Mouse (Mus musculus) liver, embryonic 14 days (tissue): Measurements from ENCODE around the gene Paxx. TPM values are rescaled to one million over a fixed set of nuclear protein-coding genes. Genes with fewer than 3 reads are reported as not detected.

Source experiments
- polyA plus RNA-seq: library from polyadenylated mRNA; depleted of rRNA; stranded (reverse); fragments of >200 nt; gene quantifications from 2 replicates; pipeline ENCODE4 v1.2.3, GENCODE M21; 2012; rRNA removed

The Paxx gene
- 7.5 and 7.9 TPM in 2 replicates for polyA plus RNA-seq

GRCm38 (mm10) chr2:25460551-25461309 lies at the start of gene Paxx:
Paxx (minus strand) TSS chr2:25461094.

GRCm38 (mm10) chr2:25501593-25502486 lies 40.9 kb upstream of the Paxx start, which contains the start of gene C8g:
C8g (minus strand) TSS chr2:25501719.

GRCm38 (mm10) chr2:25500576-25501405 lies 39.9 kb upstream of the Paxx start, which contains the start of gene Fbxw5:
Fbxw5 (plus strand) TSS chr2:25500750.

GRCm38 (mm10) chr2:25493476-25493961 lies 32.6 kb upstream of the Paxx start, which contains the start of gene Lcn12:
Lcn12 (minus strand) TSS chr2:25493911.

GRCm38 (mm10) chr2:25469969-25470368 lies 9.1 kb upstream of the Paxx start, which contains the start of gene Ptgds:
Ptgds (minus strand) TSS chr2:25470046.

GRCm38 (mm10) chr2:25456205-25456953 lies 4.5 kb downstream of the Paxx start, which contains the start of gene Clic3:
Clic3 (plus strand) TSS chr2:25456838.

GRCm38 (mm10) chr2:25428442-25429236 lies 32.3 kb downstream of the Paxx start, which contains the start of gene Abca2:
Abca2 (plus strand) TSS chr2:25428703.

GRCm38 (mm10) chr2:25422587-25423410 lies 38.1 kb downstream of the Paxx start, which contains the start of gene Fut7:
Fut7 (plus strand) TSS chr2:25423267.

Other genes starting within 250 kb of the Paxx start
- gene Nelfb, start 249.6 kb downstream of the Paxx start, polyA plus RNA-seq = 16.1 and 18.8 TPM in 2 replicates
- not detected in 2 replicates for gene Stpg3, start 246.5 kb downstream of the Paxx start, polyA plus RNA-seq
- gene Fam166a, start 242.3 kb downstream of the Paxx start, polyA plus RNA-seq = 0.03 and 1.2 TPM in 2 replicates
- 658 and 704 TPM in 2 replicates for gene Tubb4b, start 236.4 kb downstream of the Paxx start, polyA plus RNA-seq
- gene Slc34a3, start 226.7 kb downstream of the Paxx start, polyA plus RNA-seq = not detected in 2 replicates
- 0.02 TPM in 1 of 2 replicates, not detected in the other for gene Rnf224, start 224.3 kb downstream of the Paxx start, polyA plus RNA-seq
- 0.60 and 0.69 TPM in 2 replicates for gene Rnf208, start 218.8 kb downstream of the Paxx start, polyA plus RNA-seq
- not detected in 2 replicates for gene Cysrt1, start 218.6 kb downstream of the Paxx start, polyA plus RNA-seq
- gene AL732309.1, start 214.2 kb downstream of the Paxx start, polyA plus RNA-seq = 4.7 and 5.3 TPM in 2 replicates
- 6.5 and 7.9 TPM in 2 replicates for gene Tmem203, start 205.7 kb downstream of the Paxx start, polyA plus RNA-seq
- 2.0 and 3.1 TPM in 2 replicates for gene Tprn, start 198.5 kb downstream of the Paxx start, polyA plus RNA-seq
- 70.9 and 83.9 TPM in 2 replicates for gene Ssna1, start 188.7 kb downstream of the Paxx start, polyA plus RNA-seq
- 21.4 and 24.9 TPM in 2 replicates for gene Anapc2, start 188.6 kb downstream of the Paxx start, polyA plus RNA-seq
- gene Tmem210, start 172.9 kb downstream of the Paxx start, polyA plus RNA-seq = not detected in 2 replicates
- 0.02 TPM in 1 of 2 replicates, not detected in the other for gene Lrrc26, start 171.2 kb downstream of the Paxx start, polyA plus RNA-seq
- gene Grin1, start 141.9 kb downstream of the Paxx start, polyA plus RNA-seq = 0.02 and 0.03 TPM in 2 replicates
- gene Man1b1, start 128.8 kb downstream of the Paxx start, polyA plus RNA-seq = 5.0 and 8.0 TPM in 2 replicates
- gene Dpp7, start 104.7 kb downstream of the Paxx start, polyA plus RNA-seq = 9.5 and 11.0 TPM in 2 replicates
- gene Uap1l1, start 95.4 kb downstream of the Paxx start, polyA plus RNA-seq = 3.3 and 4.3 TPM in 2 replicates
- gene Sapcd2, start 88.8 kb downstream of the Paxx start, polyA plus RNA-seq = 18.3 and 19.0 TPM in 2 replicates
- 0.18 and 0.22 TPM in 2 replicates for gene Entpd2, start 65.2 kb downstream of the Paxx start, polyA plus RNA-seq
- 3.2 and 3.7 TPM in 2 replicates for gene Npdc1, start 61.7 kb downstream of the Paxx start, polyA plus RNA-seq
- gene Fut7, start 37.8 kb downstream of the Paxx start, polyA plus RNA-seq = 0.37 and 0.68 TPM in 2 replicates
- gene Abca2, start 32.4 kb downstream of the Paxx start, polyA plus RNA-seq = 1.9 and 2.4 TPM in 2 replicates
- gene Clic3, start 4.3 kb downstream of the Paxx start, polyA plus RNA-seq = 0.14 and 0.23 TPM in 2 replicates
- gene Ptgds, start 9.0 kb upstream of the Paxx start, polyA plus RNA-seq = 0.21 TPM in 2 replicates
- gene Lcn12, start 32.8 kb upstream of the Paxx start, polyA plus RNA-seq = not detected in 2 replicates
- 4.5 and 8.5 TPM in 2 replicates for gene Fbxw5, start 39.7 kb upstream of the Paxx start, polyA plus RNA-seq
- 19.1 and 24.6 TPM in 2 replicates for gene C8g, start 40.6 kb upstream of the Paxx start, polyA plus RNA-seq
- 5.3 and 6.8 TPM in 2 replicates for gene Traf2, start 85.8 kb upstream of the Paxx start, polyA plus RNA-seq
- gene Edf1, start 96.8 kb upstream of the Paxx start, polyA plus RNA-seq = 107 and 113 TPM in 2 replicates
- gene Mamdc4, start 113.8 kb upstream of the Paxx start, polyA plus RNA-seq = 6.2 and 6.3 TPM in 2 replicates
- gene Phpt1, start 114.1 kb upstream of the Paxx start, polyA plus RNA-seq = 32.3 and 33.8 TPM in 2 replicates
- 0.02 and 0.06 TPM in 2 replicates for gene Ajm1, start 120.7 kb upstream of the Paxx start, polyA plus RNA-seq
- gene Rabl6, start 147.4 kb upstream of the Paxx start, polyA plus RNA-seq = 20.4 and 22.4 TPM in 2 replicates
- gene Ccdc183, start 156.6 kb upstream of the Paxx start, polyA plus RNA-seq = not detected in 2 replicates
- gene Tmem141, start 160.9 kb upstream of the Paxx start, polyA plus RNA-seq = 9.5 and 10.0 TPM in 2 replicates
- gene Fcna, start 166.9 kb upstream of the Paxx start, polyA plus RNA-seq = 21.6 and 24.9 TPM in 2 replicates
- gene Lcn8, start 192.0 kb upstream of the Paxx start, polyA plus RNA-seq = not detected in 2 replicates
- not detected in 2 replicates for gene Lcn5, start 196.9 kb upstream of the Paxx start, polyA plus RNA-seq
- gene Lcn6, start 215.7 kb upstream of the Paxx start, polyA plus RNA-seq = not detected in 2 replicates
- not detected in 2 replicates for gene Lcn10, start 221.6 kb upstream of the Paxx start, polyA plus RNA-seq
- not detected in 2 replicates for gene Obp2a, start 238.9 kb upstream of the Paxx start, polyA plus RNA-seq
- gene Bmyc, start 245.6 kb upstream of the Paxx start, polyA plus RNA-seq = 4.2 TPM in 2 replicates